Mouse (Mus musculus) MEL (cell line): ENCODE measurements around the gene Mpig6b. TPM values are rescaled to one million over a fixed set of nuclear protein-coding genes. Genes with fewer than 3 reads are reported as not detected.

ENCODE experiments used
- DNase-seq: peaks from one replicate; pipeline ENCODE4 v3.0.0; 2011; ENCODE audit warnings: low read depth, low spot score
- H3K27ac ChIP-seq: 2 replicates; pipeline ENCODE4 v1.5.1; 2012; ENCODE audit warnings: low read depth, mild to moderate bottlenecking, control low read depth, low read length, moderate library complexity; ENCODE audit not compliant: control insufficient read depth
- H3K27me3 ChIP-seq, 2 experiments: fragments of 150-350 bp in 1 of 2; sonication (generic) in 1 of 2; 2 replicates each; pipeline ENCODE4 v1.6.1; 2012; ENCODE audit warnings: low read length in 2 of 2, mild to moderate bottlenecking in 2 of 2, improper control_type of control experiment in 1 of 2, moderate library complexity in 1 of 2; ENCODE audit not compliant: insufficient read depth in 2 of 2, control insufficient read depth in 1 of 2
- H3K36me3 ChIP-seq, 2 experiments: 2 replicates each; pipeline ENCODE4 v1.6.1; 2012 to 2014; ENCODE audit warnings: low read length in 2 of 2, improper control_type of control experiment in 1 of 2, inconsistent platforms in 1 of 2, mild to moderate bottlenecking in 1 of 2; ENCODE audit not compliant: insufficient read depth in 2 of 2, control insufficient read depth in 1 of 2
- H3K4me1 ChIP-seq, 2 experiments: fragments of 150-350 bp in 1 of 2; sonication (generic) in 1 of 2; 2 replicates each; pipeline ENCODE4 v1.6.1; 2012; ENCODE audit warnings: low read length in 2 of 2, improper control_type of control experiment in 1 of 2, mild to moderate bottlenecking in 1 of 2; ENCODE audit not compliant: insufficient read depth in 2 of 2, control insufficient read depth in 1 of 2
- H3K4me3 ChIP-seq, 2 experiments: fragments of 150-350 bp in 1 of 2; sonication (generic) in 1 of 2; 2 replicates each; pipeline ENCODE4 v1.5.1; 2012; ENCODE audit warnings: low read depth in 2 of 2, low read length in 2 of 2, mild to moderate bottlenecking in 2 of 2, moderate library complexity in 2 of 2, control low read depth in 1 of 2, improper control_type of control experiment in 1 of 2; ENCODE audit not compliant: control insufficient read depth in 1 of 2, insufficient read depth in 1 of 2
- H3K79me2 ChIP-seq: 2 replicates; pipeline ENCODE4 v1.6.1; 2012; ENCODE audit warnings: mild to moderate bottlenecking, low read length, moderate library complexity; ENCODE audit not compliant: control insufficient read depth, poor library complexity, insufficient read depth
- H3K9ac ChIP-seq: 2 replicates; pipeline ENCODE4 v1.6.1; 2012; ENCODE audit warnings: low read depth, mild to moderate bottlenecking, control low read depth, low read length, moderate library complexity; ENCODE audit not compliant: control insufficient read depth, poor library complexity, severe bottlenecking
- H3K9me3 ChIP-seq: fragments of 150-350 bp; sonication (generic); replicated peaks from 2 replicates; pipeline ENCODE4 v1.6.1; 2012; ENCODE audit warnings: mild to moderate bottlenecking, low read length, improper control_type of control experiment, moderate library complexity; ENCODE audit not compliant: insufficient read depth
- CHD1 ChIP-seq: IDR thresholded peaks from 2 replicates; pipeline ENCODE4 v1.6.1; 2012; ENCODE audit warnings: low read depth, mild to moderate bottlenecking, inconsistent platforms, low read length, improper control_type of control experiment
- CTCF ChIP-seq, 3 experiments: IDR thresholded peaks in 2 of 3; conservative IDR thresholded peaks in 1 of 3; 2 replicates each; pipeline ENCODE4 v1.5.1; 2011 to 2012; ENCODE audit warnings: low read length in 3 of 3, low read depth in 2 of 3, mild to moderate bottlenecking in 2 of 3, improper control_type of control experiment in 1 of 3, inconsistent platforms in 1 of 3, mixed read lengths in 1 of 3, moderate library complexity in 1 of 3; ENCODE audit not compliant: control insufficient read depth in 1 of 3, insufficient read depth in 1 of 3, poor library complexity in 1 of 3, severe bottlenecking in 1 of 3
- ELF1 ChIP-seq: IDR thresholded peaks from 2 replicates; pipeline ENCODE4 v1.6.1; 2014; ENCODE audit warnings: low read depth, mild to moderate bottlenecking, inconsistent platforms, low read length, improper control_type of control experiment, moderate library complexity
- EP300 ChIP-seq, 2 experiments: IDR thresholded peaks; 2 replicates each; pipeline ENCODE4 v1.6.1; 2011; ENCODE audit warnings: improper control_type of control experiment in 2 of 2, low read length in 2 of 2, low read depth in 1 of 2, mild to moderate bottlenecking in 1 of 2
- ETS1 ChIP-seq: IDR thresholded peaks from 2 replicates; pipeline ENCODE4 v1.6.1; 2012; ENCODE audit warnings: low read depth, mild to moderate bottlenecking, inconsistent platforms, low read length, improper control_type of control experiment, moderate library complexity
- GABPA ChIP-seq: IDR thresholded peaks from 2 replicates; pipeline ENCODE4 v1.6.1; 2012; ENCODE audit warnings: low read depth, mild to moderate bottlenecking, inconsistent platforms, low read length, improper control_type of control experiment, moderate library complexity
- GATA1 ChIP-seq: IDR thresholded peaks from 2 replicates; pipeline ENCODE4 v1.6.1; 2011; ENCODE audit warnings: low read depth, low read length, improper control_type of control experiment
- HCFC1 ChIP-seq: IDR thresholded peaks from 2 replicates; pipeline ENCODE4 v1.6.1; 2012; ENCODE audit warnings: low read depth, mild to moderate bottlenecking, inconsistent platforms, low read length, improper control_type of control experiment, moderate library complexity
- MAFK ChIP-seq: IDR thresholded peaks from 2 replicates; pipeline ENCODE4 v1.6.1; 2011; ENCODE audit warnings: low read depth, mild to moderate bottlenecking, low read length, improper control_type of control experiment, borderline replicate concordance
- MAZ ChIP-seq: IDR thresholded peaks from 2 replicates; pipeline ENCODE4 v1.6.1; 2012; ENCODE audit warnings: low read depth, mild to moderate bottlenecking, inconsistent platforms, low read length, improper control_type of control experiment
- MEF2A ChIP-seq: IDR thresholded peaks from 2 replicates; pipeline ENCODE4 v1.6.1; 2014; ENCODE audit warnings: low read depth, mild to moderate bottlenecking, inconsistent platforms, low read length, improper control_type of control experiment; ENCODE audit not compliant: poor library complexity, insufficient replicate concordance, severe bottlenecking; ENCODE audit errors: extremely low read depth
- MXI1 ChIP-seq: IDR thresholded peaks from 2 replicates; pipeline ENCODE4 v1.6.1; 2011; ENCODE audit warnings: mild to moderate bottlenecking, low read depth, low read length, improper control_type of control experiment
- NRF1 ChIP-seq: IDR thresholded peaks from 2 replicates; pipeline ENCODE4 v1.6.1; 2014; ENCODE audit warnings: low read depth, mild to moderate bottlenecking, inconsistent platforms, low read length, improper control_type of control experiment, moderate library complexity; ENCODE audit not compliant: poor library complexity, insufficient read depth, severe bottlenecking
- SMC3 ChIP-seq: IDR thresholded peaks from 2 replicates; pipeline ENCODE4 v1.6.1; 2011; ENCODE audit warnings: low read depth, low read length, improper control_type of control experiment
- TAL1 ChIP-seq: IDR thresholded peaks from 2 replicates; pipeline ENCODE4 v1.6.1; 2012; ENCODE audit warnings: mild to moderate bottlenecking, inconsistent platforms, low read length, moderate library complexity, mixed read lengths
- TBP ChIP-seq: IDR thresholded peaks from 2 replicates; pipeline ENCODE4 v1.8.0; 2011; ENCODE audit warnings: low read depth, low read length, improper control_type of control experiment
- USF2 ChIP-seq, 2 experiments: IDR thresholded peaks; 2 replicates each; pipeline ENCODE4 v1.6.1; 2011 to 2012; ENCODE audit warnings: improper control_type of control experiment in 2 of 2, low read length in 2 of 2, borderline replicate concordance in 1 of 2, inconsistent platforms in 1 of 2, low read depth in 1 of 2, mild to moderate bottlenecking in 1 of 2; ENCODE audit not compliant: insufficient read depth in 1 of 2
- ZMIZ1 ChIP-seq: IDR thresholded peaks from 2 replicates; pipeline ENCODE4 v1.6.1; 2012; ENCODE audit warnings: low read depth, mild to moderate bottlenecking, inconsistent platforms, low read length, improper control_type of control experiment, moderate library complexity
- polyA plus RNA-seq, 2 experiments: library from polyadenylated mRNA; stranded (reverse) in 1 of 2; unstranded in 1 of 2; fragments of >175 nt in 1 of 2; fragments of >200 nt in 1 of 2; gene quantifications; 2 replicates each; pipeline versions ENCODE4 v1.2.1 to v1.2.4; 2012; ENCODE audit warnings: low replicate concordance in 2 of 2, low read depth in 1 of 2; ENCODE audit not compliant: insufficient read length in 2 of 2, insufficient read depth in 1 of 2, missing spikeins in 1 of 2
- total RNA-seq: library from RNA; depleted of rRNA; stranded (reverse); fragments of 300-350 nt; gene quantifications from 2 replicates; pipeline ENCODE4 v1.2.3, GENCODE M21; 2012

Mpig6b gene
- total and polyA plus RNA-seq, 3 experiments, result not detected

GRCm38 (mm10) chr17:35050126-35050750 is 15.7 kb downstream of the Mpig6b start (continued):
- TF ChIP-seq MEF2A (no peak), MAZ (peak; percentile 66), GATA1 (no peak), SMC3 (no peak), TAL1 (no peak), USF2 (IDR thresholded peaks at IDR 0.05; ENCODE audit: borderline replicate concordance in 1 of 2, insufficient read depth in 1 of 2, low read depth in 1 of 2, low read length in 2 of 2) (no peak), CHD1 (no peak), MAFK (no peak)

DNA sequence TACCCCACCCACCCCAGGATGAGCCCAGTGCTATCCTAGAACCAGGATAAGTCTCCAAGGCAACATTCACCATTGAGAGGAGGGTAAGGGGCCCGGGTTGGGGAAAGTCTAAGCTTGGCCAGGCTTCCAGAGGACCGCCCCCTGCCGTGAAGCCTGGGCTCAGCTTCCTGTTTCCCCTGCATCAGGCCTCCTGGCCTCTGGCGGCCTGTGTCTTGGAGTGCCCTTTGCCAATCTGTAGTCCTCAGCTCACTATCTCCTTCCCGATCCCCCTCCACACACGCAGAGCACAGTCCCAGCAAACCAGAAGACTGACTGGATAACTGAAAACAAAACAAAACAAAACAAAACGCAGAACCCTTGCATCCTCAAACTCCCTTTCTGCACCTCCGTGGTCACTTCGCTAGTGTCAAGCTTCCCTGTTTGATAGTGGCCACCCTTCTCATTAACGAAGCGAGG is 16.4 kb downstream of the Mpig6b start, which contains the start of gene Clic1:
TSS of gene Clic1 (plus strand) at position 406 of the 456 bp plus-strand sequence.
- H3K9ac ChIP-seq, result peak within 1 kb of the TSS; percentile 90
- H3K79me2 ChIP-seq, result peaks cover 40% of the 10 kb centered on the region
- no peaks in the 10 kb centered on the region for H3K9me3 ChIP-seq
- H3K4me1 ChIP-seq, result peaks cover 4 to 39% of the 10 kb centered on the region in 2 experiments
- H3K27ac ChIP-seq, result peak within 1 kb of the TSS; percentile 98
- no peaks in the 10 kb centered on the region for H3K27me3 ChIP-seq
- peaks cover 4 to 33% of the 10 kb centered on the region in 2 experiments for H3K36me3 ChIP-seq
- TF ChIP-seq TBP (peak; percentile 74), GABPA (no peak), ZMIZ1 (peak; percentile 25; the same call in 1 of the 2 replicates), NRF1 (no peak), GATA1 (peak; percentile 44; the same call in 1 of the 2 replicates), MXI1 (no peak), MAZ (no peak; the same call in 1 of the 2 replicates), CTCF (IDR thresholded peaks at IDR 0.05 in 2 of 3, conservative IDR thresholded peaks at IDR 0.05 in 1 of 3; ENCODE audit: control insufficient read depth in 1 of 3, insufficient read depth in 1 of 3, low read depth in 2 of 3, low read length in 3 of 3, poor library complexity in 1 of 3, severe bottlenecking in 1 of 3) (0 out of 6 replicates have a peak, but pooled peaks of 1 of the 3 experiments have one; percentile 8), HCFC1 (peak; percentile 51; the same call in 1 of the 2 replicates), ELF1 (peak; percentile 56; the same call in 1 of the 2 replicates), EP300 (IDR thresholded peaks at IDR 0.05; ENCODE audit: low read depth in 1 of 2, low read length in 2 of 2) (peak in 1 of 2 experiments; percentile 48; a peak in 2 of 4 replicates), ETS1 (peak; percentile 46)
- H3K4me3 ChIP-seq, result peak within 1 kb of the TSS; percentile 76 to 87
- DNase-seq, result peak; percentile 90
